Mouse (Mus musculus): ENCODE data around the gene Macf1.
"Not testable (repeated sequence)": the region's sequence is repeated elsewhere in the genome, so short reads cannot be mapped to it uniquely, and the experiment has no call there.

The Macf1 gene

DNA sequence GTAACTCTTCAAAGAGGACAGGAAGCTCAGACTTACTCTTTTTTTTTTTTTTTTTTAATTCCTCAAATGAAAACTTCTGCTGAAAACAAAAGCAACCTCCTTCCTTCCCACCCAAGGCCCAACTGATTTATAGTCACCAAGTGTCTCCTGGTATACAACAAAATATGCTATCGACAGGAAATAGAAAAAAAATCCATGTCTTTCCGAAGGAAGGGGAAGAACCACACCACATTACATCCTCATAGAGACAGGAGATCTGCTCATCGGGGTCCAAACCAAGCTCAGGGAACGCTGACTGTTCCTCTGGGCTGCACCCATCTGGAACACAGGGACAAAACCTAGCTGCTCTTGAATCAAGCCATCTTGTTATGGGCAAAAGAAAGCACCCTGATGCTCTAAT is 50.3 kb downstream of the Macf1 start:
- no peak for DNase-seq (ENCODE audit: low spot score)

DNA sequence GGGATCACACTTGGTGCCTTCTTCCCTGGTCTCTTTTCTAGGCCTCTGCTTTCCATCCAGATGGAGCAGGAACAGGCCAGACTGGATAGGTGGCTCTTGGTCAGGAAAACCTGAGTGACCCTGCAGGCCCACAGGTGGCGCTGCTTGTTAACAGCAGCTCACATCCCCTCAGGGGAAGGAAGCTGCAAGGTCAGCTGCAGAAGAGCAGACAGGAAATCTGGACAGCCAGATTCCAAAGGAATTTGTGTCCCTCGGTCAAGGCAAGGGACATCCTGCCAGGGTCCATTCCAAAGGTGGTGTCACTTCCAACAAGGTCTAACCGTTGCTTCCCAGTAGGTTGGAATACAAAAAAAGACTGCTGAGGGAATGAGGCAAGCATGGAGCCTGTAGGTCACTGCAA is 50.8 kb downstream of the Macf1 start:
- peak; percentile 60 for DNase-seq (ENCODE audit: low spot score)

DNA sequence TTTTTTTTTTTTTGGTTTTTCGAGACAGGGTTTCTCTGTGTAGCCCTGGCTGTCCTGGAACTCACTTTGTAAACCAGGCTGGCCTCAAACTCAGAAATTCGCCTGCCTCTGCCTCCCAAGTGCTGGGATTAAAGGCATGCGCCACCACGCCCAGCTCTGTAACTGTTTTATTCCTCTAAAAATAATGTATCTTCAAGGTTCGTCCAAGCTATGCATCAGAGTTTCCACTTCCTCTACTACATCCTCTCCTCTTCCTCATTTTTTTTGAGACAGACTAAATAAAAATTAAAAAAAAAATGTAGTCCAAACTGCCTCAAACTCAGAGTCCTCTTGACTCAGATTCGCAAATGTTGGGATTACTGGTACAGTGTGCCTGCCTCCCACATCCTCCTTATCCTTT is 52.0 kb downstream of the Macf1 start:
- not testable (repeated sequence) for DNase-seq (ENCODE audit: low spot score)

DNA sequence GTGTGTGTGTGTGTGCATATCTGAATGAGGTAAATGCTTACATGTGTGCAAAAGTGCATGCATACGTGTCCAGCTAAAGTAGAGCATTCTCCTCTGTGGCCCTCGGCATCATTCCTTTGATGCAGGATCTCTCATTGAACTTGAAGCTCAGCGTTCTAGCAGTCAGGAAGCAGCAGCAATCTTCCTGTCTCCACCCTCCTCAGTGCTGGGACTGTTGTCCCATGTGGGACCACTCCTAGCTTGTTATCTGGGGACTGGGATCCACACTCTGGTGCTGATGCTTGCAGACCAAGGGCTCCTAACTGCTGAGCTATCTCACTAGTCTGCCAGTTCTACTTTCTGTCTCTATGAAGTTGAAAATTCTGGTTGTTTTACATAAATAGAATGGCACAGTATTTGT is 52.5 kb downstream of the Macf1 start:
- DNase-seq (ENCODE audit: low spot score) = no peak

DNA sequence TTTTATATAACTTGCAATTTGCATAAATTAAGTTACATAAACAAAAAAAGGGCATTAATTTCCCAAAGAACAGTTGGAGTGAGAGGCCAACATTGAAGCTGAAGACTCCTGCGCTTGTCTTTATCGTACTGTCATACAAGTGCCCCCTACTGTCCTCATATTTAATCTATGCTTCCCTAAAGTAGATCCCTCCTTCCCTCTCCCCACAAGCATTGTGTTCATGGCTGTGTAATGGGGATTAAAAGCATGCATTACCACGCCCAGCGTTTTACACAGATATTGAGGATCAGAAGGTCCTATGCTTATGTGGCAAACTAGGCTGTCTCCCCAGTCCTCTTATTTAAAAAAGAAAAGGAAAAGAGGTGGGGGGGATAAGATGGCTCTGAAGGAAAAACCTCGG is 56.5 kb downstream of the Macf1 start:
- DNase-seq (ENCODE audit: low spot score) = no peak

DNA sequence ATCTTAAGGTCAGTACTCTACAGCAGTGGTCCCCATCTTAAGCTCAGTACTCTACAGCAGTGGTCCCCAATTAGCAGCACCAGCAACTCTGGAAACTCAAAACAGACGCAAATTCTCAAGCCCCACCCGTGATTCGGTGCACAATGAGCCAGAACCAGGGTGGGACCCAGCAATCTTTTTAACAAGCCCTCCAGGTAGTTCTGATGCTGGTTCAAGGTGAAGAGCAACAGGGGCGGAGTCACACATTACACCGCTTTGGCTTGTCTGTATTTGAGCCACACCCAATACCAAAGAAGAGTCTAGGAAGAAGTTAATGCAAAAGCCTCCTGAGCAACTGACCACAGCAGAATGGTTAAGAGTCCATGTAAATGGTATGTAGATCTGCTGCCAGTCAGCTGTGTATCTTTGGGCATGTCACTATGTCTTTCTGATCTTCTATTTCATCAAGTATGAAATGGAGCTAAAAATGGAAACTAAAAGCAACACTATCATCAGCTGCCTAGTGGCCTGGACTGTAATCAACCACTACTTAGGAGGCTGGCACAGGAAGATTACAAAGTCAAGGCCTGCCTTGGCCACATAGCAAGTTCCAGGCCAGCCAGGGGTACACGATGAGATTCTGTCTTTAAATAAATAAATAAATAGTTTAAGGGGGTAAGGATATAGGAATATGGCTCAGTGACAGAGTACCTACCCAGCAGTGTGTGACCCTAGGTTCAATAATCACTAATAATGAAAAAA is 58.7 kb downstream of the Macf1 start:
- no peak for DNase-seq (ENCODE audit: low spot score)

DNA sequence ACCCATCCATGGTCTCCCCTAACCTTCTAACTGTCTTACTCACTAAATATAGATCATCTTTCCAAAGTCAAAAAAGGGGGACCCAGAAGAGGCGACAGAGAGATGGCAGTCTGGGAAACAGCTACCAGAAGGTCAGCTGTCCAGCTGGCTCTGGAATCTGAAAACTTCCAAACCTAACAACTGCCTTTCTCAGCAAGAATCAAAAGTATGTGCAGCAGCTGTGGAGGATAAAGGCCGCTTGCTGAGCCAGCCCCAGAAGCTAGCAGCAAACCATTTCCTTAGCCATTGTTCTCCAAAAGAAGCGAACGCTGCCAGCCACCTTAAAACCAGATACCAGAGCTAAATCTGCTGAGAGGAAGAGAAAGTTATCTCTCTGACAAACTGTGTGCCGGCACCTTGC is 59.7 kb downstream of the Macf1 start:
- DNase-seq (ENCODE audit: low spot score) = no peak

DNA sequence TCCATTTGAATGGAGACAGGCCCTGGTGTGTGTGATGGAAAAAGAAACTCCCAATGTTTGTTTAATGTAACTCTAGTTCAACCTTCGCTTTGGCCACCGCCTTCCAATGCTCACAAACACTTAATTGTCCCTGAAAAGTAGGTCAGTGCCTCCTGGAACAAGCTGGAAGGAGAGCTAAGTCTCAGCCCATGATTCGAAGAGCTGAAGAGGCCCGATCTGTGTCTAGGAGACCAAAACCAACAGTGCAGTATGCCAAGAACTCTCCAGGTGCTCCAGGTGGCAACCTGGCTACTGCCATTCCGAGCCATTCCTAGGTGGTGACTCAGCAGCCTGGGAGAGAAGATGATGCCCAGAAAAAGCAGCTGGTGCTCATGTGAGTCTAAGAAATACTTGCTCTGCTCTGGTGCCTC is 60.4 kb downstream of the Macf1 start:
- DNase-seq (ENCODE audit: low spot score) = no peak

DNA sequence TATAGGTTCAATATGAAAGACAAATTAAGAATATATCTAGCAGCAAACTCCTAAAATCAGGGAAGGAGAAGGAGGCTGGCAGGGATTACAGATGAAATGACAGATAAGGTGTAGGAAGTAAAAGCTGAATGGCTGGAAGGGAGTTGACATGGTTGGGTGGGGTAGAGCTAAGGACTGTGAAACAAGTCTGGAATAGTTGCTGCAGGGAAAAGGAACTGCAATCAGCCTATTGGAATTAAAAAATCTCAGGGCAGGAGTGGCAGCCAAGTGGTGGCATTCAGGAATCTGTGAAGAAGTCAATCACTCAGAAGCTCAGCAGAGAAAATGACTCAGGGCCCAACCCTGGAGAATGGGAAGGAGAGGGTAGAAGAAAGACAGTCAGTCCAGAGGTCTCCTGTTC is 62.4 kb downstream of the Macf1 start:
- DNase-seq (ENCODE audit: low spot score) = no peak

DNA sequence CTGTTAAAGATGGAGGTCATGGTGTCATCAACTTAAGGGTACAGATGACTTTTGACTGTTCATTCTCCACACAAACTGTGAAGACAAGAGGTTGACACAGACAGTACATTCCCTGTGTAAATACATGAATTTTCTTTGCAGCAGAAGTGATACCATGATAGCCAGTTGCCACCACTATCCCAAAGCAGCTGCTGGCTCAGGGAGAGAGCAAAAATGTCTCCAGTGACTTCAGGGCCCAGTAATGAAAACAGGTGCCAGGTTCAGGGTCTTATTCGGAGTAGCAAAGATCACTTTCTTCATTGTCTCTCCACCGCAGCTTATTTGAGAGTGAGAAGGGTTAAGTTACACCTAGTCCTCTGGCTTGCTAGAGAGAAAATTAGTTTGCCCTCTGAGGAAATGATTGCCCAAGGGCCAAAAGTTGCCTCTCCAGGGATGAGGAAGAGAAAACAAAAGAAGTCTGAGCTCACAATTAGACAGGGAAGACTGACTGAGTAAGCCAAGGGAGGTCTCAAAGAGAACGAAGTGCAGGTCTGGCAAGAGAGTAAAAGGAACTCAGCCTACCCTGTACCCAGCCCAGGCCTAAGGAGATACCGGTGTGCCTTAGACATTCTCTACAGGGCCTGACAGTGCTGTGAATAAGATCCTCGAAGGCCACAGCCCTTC is 66.3 kb downstream of the Macf1 start:
- DNase-seq (ENCODE audit: low spot score) = no peak

DNA sequence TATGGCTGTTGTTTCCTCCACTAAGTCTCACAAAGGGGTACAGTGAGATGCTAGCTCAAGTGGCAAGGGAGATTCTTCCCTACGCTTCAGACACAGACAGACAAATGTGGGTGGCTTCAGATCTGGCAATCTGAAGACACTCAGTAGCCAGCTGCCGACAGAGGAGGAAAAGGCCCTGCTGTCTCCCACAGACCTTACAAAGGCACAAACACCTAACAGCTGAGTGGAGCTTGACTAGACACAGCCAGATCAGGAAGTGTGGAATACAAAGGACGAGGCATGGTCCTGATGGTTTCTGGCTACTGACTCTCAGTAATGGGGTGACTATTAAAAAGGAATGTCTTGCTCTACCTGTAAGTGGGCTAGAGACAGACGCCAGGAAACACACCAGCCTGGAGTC is 67.2 kb downstream of the Macf1 start:
- DNase-seq (ENCODE audit: low spot score) = no peak

DNA sequence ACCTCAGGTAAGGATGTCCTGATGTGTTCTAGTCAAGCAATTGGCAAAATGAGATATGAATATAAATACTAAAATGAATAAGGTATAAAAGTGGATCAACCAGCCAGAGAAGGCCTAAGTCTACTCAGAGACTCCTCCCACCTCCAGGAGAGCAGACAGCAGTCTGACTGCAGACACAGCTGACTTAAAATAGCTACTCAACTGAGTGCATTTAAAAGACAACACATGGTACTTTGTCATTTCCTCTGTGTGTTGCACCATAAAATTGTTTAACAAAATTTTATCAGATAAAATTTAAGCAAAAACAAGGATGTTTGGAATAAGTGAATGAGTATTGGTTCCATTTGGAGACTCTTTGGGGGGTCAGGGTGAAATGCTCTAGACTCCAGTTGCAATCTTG is 67.7 kb downstream of the Macf1 start:
- DNase-seq (ENCODE audit: low spot score) = no peak

DNA sequence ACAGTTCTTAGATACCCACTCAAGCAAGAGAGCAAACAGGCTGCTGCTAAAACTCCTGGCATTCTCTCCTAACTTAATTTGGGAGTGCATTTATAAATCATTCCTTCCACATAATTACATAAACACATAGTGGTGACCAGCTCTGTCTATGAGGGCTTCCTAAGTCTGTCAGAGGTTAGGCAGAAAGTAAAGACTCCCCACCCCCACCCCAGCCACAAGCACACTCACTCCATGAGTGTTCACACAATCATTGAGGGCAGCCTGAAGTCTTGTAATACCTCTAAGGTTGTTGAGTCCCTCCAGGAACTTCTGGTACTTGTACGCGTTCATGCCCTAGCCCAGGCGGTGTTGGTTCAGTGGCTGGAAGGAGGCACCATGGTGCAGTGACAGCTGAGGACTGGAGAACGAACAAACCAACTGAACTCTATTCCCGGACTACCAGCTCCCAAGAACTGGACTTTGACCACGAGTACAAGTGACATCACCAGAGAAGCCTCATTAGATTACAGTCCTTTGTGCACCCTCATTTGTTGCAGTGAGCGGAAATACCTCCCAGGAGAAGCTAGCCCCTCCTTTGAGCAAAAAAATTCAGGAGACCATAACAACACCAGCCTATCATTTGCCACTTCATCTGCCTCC is 70.7 kb downstream of the Macf1 start:
- peak; percentile 32 for DNase-seq (ENCODE audit: low spot score)

DNA sequence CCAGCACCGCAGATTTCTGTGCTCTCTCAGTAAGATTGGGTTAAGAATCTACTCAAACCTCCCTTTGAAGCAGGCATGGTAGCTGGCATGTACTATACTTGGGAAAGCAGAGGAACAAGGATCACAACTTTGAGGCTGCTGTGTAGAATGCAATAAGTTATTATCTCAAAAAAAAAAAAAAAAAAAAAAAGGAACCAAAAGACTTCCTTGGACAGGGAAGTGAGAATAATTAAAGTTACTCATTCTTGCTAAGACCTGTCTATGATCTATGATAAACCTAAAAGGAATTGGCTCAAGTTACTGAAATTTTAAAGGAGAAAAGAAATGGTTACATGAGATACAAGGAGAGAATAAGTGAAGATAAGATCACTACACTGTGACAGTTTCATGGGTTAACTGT is 72.2 kb downstream of the Macf1 start:
- no peak for DNase-seq (ENCODE audit: low spot score)

DNA sequence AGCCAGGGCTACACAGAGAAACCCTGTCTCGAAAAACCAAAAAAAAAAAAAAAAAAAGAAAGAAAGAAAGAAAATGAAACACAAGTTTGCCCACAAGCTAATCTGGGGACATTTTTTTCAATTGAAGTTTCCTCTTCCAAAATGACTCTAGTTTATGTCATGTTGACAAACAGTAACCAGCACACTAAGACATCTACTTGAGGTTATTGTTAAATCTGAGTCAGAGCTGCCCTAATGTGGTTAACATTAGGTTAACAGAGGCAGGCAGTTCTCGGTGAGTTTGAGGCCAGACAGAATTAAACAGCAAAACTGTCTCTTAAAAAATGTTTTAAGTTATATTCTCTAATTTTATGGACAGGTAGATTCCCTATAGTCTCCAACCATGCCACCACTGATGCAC is 72.9 kb downstream of the Macf1 start:
- no peak for DNase-seq (ENCODE audit: low spot score)

DNA sequence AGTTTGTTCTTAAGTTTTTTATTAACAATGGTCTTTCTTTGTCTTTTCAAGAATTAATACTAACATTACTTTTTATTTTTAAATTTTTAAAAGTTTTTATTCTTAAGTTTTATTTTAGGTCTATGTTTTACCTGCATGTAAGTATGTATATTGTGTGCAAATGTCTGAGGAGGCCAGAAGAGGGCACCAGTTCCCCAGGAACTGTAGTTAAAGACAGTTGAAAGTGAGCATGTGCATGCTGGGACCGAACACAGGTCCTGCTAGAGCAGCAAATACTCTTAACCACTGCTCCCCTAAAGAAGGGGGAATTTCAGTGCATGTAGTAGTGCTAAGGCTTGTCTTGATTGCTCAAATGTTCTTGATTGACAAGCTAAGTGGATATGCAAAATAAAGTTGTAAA is 77.0 kb downstream of the Macf1 start:
- DNase-seq (ENCODE audit: low spot score) = no peak

DNA sequence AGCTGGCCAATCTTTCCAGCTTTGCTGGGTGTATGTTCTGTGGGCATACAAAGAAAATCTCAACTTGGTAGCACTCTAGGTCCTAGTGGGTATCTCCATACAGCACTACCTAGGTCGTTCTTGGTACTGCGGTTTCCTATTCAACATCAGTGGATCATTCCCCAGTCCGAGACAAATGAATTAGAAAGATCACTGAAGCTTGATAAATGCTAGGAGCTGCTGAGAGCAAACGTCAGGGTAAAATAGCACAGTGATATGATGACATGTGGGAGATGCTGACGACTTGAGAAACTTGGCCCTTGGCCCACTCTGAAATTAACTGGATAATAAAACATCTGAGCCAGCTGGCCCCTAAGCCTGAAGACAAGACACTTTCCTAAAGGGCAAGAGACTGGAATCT is 78.2 kb downstream of the Macf1 start:
- peak; percentile 44 for DNase-seq (ENCODE audit: low spot score)

DNA sequence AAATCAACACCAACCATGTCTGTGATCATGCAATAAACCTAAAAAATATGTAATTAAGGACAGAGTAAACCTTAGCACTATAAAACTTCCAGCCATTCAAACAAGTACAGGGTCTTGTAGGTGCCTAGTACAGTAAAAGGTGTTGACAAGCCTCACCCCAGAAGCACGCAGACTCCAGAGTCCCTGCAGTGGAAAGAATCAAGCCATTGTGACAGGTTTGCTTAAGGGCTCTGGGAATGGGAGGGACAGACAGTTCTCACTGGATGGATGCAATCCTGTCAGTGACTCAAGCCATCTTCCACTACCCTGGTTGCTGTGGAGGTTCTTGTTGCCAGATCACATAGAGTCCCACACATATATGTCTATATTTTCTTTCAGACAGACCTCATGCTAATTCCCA is 78.9 kb downstream of the Macf1 start:
- no peak for DNase-seq (ENCODE audit: low spot score)

DNA sequence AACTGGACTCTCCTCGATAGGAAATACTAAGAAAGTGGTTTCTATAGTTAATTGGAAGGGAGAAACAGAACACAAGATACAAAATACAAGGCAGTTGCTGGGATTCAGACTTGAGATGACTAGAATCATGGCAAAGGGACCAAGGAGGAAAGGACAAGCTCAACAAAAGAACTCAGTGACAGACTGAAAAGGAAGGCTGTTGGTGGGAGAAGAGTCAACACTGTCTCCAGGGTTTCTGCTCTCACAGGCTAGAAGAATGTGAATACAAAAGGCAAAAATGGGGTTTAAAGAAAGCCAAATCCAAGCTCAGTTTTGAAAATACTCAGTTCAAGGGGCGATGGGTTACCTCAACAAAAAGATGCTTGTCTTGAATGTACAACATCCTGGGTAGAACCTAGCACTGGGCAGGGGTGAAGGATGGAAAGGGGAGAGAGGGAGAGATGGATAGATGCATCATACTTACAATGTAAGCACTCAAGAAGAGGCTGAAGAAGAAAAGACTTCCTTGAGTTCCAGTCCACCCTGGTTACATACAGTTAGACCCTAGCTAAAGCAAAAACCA is 81.4 kb downstream of the Macf1 start:
- DNase-seq (ENCODE audit: low spot score) = no peak

DNA sequence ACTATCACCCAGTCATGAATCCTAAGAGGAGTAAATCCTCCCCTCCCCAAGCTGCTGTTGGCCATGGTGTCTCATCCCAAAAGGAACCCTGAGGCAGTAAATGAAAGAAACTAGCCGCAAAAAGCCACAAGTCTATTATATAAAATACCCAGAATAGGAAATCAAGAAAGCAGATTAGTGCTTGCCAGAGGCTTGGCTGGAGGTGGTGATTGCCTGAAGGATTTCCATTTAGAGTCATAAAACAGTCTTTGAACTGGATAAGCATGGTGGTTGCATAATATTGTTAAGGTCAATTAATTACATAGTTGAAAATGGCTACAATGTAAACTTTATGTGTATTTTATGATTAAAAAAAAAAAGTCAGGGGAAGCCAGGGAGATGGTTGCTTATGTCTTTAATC is 83.1 kb downstream of the Macf1 start:
- DNase-seq (ENCODE audit: low spot score) = no peak

DNA sequence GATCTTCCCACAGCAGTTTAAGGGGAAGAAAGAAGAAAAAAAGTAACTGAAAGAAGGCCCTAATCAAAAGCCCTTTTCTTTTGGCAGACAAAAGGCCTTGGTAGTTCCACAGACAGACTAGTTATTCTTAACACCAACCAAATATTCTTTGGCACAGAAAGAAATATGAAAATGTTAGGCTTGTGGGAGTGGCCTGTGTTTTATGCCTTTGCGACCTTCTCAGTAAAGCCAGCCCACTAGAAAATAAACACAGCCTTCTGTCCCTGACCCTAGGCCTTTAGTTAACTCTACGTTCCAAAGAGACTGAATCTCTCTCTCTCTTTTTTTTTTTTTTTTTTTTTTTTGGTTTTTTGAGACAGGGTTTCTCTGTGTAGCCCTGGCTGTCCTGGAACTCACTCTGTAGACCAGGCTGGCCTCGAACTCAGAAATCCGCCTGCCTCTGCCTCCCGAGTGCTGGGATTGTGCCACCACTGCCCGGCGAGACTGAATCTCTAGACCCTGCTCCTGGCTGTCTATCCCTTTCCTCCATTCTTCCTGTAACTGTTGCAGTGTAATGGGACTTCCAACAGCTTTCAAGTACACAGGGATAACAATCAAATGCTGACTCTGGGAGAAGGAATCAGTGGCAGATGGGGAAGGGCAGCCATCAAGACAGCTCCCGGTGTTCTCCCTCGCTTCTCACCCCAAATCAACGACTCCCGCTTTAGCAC is 85.5 kb downstream of the Macf1 start:
- no peak for DNase-seq (ENCODE audit: low spot score)

DNA sequence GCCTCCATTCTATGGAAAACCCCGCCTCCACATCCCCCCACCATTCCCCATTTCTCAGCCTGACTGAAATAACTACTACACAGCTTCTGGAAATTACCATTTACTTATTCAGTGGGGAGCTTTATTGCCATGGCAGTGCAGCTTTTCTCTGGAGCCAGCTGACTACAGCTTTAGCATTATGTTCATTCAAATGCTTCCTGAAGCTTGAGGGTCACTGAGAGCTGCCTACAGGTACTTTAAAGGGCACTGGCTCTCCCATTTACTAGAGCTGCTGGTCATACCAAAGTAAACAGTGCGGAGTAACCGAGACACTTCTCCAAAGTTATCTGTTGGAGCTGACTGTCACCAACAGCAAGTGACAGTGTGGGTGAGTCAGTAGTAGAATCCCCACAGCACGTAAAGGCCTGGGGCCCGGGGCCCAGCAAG is 89.8 kb downstream of the Macf1 start:
- no peak for DNase-seq (ENCODE audit: low spot score)

DNA sequence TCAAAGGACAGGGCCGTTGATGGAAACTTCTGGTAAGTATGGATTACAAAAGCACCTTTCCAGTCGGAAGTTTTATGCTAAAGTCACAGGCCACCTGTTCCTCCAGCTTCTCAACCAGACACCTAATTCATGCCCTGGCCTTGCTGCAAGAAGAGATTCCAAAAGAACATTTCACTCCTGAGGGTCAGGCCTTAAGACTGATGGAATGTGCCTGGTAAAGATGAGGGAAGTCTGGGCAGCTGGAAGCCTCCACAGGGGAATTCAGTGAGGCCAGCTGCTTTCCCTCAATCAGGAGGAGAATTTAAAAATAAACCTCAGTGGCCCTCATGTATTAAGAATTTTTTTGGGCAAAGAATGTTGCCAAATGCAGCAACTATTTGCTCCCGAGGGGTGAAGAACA is 90.5 kb downstream of the Macf1 start:
- no peak for DNase-seq (ENCODE audit: low spot score)
